Mouse (Mus musculus): ENCODE data around the gene Stard3. TPM values are rescaled to one million over a fixed set of nuclear protein-coding genes. Genes with fewer than 3 reads are reported as not detected.
A peak's percentile ranks its signal among the peaks of the same experiment; 100 is the strongest.

Gene Stard3
- total RNA-seq (2022), result 10 to 100 TPM; 35.5 to 41.0 (median 36.5) TPM

DNA sequence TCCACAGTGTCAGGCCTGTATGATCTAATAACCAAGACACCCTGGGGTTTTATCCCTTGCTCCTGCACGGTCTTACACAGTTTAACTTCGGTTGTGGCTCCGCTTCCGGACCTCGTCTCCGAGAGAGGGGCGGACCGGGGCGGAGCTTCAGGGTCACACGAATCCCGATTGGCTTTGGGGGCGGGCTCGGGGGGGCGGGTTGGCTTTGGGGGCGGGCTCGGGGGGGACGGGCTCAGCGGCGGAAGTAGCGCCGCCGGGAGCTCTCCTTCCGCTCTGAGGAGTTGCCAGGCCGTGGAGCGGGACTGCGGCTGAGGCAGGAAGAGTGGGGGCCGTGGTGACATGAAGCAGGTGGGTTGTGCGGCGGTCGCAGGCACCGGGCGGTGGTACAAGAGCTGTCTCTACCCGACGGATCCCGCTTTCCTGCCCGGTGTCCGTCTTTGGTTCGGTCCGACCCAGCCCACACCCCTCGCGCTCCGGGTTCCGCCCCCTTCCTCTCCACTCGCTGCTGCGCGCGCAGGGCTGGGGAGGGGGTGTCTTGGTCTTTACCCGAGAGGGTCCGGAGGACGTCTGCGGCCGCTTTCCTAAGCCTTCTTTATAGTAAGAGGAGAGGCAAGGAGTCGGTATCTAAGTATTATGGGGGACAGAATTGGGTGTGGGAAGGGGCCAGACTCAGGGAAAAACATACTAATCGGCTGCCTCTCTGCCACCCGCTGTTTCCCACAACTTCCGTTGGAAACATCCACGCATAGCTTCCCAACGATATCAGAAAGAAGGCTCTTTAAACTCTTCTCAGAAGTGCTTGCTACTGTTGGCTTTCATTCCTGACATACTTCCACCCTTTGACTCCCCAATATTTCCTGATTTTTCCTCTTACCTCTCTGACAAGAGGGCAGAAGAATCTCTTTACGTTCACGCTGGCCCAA lies at the start of gene Stard3:
Gene Stard3 (plus strand): TSS at position 208 of the 923 bp plus-strand sequence.
- peak; percentile 69 to 80 for DNase-seq (ENCODE audit: low spot score in 2 of 2)

DNA sequence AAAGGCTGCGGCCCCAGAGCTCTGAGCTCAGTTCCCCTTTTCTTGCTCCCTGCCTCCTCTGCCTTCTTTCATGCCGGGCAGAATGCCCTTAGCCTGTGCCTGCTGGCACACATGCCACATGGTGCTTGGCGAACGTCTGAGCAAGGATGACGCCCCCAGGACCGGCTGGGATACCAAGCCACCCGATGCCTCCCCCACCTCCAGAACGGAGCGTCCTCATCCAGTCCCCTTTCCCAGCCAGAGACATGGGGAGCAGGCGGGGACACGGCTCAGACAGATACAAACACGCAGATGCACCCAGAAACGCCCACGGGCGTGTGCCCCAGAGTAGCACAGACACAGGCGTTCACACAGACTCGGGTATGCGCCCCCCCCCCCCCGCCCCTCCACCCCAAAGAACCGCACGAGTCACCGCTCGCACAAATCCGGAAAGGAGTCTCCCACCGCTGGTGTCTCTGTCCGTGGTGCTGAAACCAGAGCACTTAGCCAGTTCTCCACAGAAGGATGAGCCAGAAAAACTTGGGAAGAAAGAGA lies 44.3 kb upstream of the Stard3 start:
- peak; percentile 84 to 89 for DNase-seq (ENCODE audit: low spot score in 2 of 2)

DNA sequence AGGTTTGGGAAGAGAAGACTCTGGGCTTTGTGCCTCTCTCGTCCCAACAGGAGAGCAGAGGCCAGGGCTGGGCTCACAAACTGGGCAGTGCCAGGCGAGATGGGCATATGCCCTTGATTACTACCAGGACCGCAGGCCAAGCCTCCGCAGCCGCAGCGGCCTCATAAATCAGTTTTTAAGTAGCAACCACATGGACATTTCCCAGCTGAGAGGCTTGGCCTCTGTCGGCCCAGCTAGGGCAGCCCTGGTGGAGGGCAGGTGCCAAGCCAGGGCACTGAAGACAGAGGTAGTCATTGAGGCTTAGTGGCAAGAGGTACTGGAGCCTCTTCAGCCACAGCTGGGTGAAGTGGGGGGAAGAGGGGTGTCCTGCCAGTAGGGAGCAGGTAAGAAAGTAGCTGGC lies 40.7 kb upstream of the Stard3 start:
- DNase-seq (ENCODE audit: low spot score in 2 of 2), result no peak

DNA sequence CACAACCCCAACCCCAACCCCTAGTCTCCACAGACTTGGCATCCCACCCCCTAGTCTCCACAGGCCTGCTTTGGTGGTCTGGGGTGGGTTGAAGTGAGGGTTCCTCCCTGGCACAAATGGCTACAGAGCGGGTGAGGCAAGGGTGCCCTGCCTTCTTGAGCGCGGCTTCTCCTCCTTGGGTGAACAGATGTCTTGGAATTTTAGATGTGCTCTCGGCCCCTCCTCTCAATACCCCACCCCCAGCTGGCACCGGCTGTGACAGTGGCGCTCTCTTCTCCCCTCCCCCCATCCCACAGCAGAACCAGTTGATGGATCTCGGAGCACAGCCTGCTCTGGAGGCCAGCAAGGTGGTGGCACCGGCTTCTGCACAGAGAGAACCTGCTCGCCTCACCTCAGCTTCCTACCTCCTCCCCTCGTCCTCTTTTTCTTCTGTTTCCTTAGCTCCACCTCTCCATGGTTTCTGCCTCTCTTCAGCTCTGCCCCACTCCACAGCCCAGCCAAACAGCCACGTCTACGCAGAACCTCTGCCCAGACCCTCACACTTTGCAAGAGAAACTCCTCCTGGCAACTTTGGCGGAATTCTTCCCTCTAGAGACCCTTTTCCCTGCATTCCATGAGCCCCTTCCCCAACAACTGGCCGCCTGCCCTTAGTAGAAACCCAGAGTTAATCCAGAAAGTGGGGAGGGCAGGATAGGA lies 39.6 kb upstream of the Stard3 start:
- DNase-seq (ENCODE audit: low spot score in 2 of 2), result no peak

DNA sequence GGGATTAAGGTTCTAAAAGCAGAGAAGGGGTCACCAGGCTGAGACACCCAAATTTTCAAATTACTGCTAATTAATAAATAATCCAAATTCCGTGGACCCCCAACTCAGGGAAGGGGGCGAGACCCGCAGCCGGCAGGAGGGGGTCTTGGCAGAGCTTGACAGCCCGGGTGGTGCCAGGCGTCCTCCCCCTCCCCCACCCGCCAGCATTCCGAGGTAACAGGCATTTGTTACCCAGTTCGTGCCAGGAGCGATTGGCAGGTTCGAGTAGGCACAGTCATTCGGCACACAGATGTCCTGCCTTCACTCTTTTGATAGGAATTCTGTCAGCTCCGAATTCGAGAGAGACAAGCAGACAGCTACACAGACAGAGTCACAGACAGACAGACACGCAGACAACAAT lies 39.0 kb upstream of the Stard3 start:
- DNase-seq (ENCODE audit: low spot score in 2 of 2), result peak in 1 of 2 experiments; percentile 63

DNA sequence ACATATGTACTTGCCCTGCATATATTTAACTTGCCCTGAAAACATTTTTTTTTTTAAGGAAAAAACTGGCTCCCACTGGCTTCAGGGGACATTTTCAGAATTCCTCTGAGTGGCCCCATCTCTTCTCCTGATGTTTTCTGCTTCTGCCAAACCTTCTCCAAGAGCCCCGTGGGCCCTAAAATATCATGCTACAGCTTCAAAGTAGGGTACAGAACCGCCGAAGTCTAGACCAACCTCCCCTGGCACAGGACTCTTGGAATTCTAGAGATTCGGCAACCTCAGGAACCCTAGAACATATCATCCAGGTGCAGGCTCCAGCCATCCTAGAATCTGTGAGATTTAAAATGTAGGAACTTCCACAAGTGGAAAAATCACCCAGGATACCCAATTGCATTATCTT lies 38.6 kb upstream of the Stard3 start:
- no peak for DNase-seq (ENCODE audit: low spot score in 2 of 2)

DNA sequence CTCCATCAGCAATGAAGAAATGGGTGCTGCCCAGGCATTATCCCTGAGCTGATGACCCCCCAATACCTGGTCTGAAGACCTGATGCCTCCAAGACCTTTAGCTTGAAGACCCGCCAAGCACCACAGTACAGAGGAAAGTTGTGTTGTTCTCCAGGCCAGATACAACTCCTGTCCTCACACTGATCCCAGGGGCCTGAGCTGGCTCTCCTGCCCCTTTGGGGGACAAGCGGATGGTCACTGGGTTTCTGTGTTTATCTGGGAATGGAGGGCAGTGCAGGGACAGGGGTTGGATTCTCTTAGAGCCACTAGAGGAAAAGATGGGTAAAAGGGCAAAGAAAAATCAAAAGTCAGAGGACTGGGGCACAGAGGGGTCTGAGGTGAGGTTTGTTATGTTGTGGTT lies 38.2 kb upstream of the Stard3 start:
- DNase-seq (ENCODE audit: low spot score in 2 of 2), result no peak

DNA sequence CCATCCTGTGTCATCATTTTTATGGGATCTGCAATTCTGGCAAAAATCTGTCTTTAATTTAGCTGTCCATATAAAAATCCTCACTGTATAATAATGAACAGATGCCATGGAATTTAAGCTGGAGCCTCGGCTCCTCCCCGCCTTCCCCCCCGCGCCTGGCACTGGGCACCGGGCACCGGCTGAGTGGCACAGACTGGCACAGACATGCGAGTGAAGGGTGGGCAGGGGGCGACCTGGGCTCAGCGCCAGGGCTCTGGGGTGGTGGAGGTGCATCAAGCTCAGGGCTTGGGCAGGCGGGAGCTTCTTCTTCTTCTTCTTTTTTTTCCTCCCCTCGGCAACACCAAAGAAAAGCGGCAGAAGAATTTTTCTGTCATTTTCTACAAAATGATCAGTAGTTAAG lies 37.8 kb upstream of the Stard3 start:
- no peak for DNase-seq (ENCODE audit: low spot score in 2 of 2)

DNA sequence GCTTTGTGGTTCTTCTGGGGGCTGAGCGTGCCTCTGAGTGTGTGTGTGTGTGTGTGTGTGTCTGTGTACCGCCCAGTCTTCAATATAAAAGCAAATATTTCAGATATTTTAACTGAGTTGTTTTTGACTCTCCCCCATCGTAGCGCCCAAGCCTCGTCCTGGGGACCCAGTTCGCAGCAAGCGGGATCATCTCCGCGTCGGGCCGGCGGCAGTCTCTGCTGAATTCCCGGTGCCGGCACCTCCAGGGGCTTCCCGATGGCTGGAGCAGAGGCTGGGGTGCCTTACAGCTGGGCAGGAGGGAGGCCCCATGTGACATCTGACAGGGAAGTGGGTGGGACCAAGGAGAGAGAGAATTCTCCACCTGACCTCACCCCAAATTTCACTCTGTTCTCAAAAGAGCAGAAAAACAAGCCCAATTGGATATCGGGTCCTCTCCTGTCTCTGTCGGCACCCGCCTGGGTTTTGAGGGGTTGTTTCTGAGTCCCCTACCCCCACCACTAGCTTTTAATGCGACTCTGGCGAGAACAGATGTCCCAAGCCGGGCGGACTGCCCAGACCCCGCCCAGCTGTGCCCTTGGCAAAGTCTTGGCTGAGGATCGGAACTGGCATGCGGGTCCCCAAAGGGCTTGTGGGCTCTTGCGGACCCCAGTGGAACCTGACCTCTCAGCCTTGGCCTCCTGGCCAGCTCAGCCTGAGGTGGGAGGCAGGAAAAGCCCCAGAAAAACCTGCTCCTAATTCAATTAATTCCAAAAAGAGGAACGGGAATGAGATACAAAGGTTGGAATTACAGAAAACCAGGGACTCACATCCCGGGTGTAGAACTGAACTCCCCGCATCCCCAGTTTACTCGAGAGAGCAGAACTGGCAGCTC lies 37.1 kb upstream of the Stard3 start:
- no peak for DNase-seq (ENCODE audit: low spot score in 2 of 2)

DNA sequence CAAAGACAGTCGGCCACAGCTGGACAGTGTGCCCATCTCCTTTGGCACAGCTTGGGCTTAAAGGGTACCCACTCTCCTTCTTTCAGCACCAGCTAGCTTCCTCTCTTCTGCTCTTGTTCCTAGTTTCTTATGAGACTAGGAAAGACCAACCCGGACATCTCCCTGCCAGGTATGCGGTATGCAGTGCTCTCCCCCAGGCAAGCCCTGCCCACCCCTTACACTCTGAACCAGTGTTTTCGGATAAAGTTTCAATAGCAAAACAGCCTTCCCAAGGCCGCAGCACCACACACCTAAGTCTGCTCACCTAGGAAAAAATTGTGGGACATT lies 36.5 kb upstream of the Stard3 start:
- no peak for DNase-seq (ENCODE audit: low spot score in 2 of 2)

DNA sequence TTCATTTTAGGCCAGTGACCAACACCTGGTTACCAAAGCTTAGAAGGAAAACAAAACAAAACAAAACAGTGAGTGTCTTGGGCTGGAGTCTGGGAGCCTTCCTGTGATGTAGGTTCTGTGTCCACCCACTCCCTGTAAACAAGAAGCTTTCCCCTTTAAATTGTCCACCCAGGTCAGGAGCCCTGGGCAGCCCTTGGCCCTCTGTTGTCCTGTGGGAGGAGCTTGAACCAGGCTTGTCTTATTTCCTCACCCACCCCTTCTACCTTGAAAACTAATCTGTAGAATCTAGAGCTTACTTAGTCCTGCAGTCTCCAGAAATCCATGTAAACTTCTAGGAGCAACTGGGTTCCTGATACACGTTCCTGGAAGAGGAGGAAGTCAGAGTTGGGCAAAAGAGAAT lies 36.0 kb upstream of the Stard3 start:
- DNase-seq (ENCODE audit: low spot score in 2 of 2), result no peak

DNA sequence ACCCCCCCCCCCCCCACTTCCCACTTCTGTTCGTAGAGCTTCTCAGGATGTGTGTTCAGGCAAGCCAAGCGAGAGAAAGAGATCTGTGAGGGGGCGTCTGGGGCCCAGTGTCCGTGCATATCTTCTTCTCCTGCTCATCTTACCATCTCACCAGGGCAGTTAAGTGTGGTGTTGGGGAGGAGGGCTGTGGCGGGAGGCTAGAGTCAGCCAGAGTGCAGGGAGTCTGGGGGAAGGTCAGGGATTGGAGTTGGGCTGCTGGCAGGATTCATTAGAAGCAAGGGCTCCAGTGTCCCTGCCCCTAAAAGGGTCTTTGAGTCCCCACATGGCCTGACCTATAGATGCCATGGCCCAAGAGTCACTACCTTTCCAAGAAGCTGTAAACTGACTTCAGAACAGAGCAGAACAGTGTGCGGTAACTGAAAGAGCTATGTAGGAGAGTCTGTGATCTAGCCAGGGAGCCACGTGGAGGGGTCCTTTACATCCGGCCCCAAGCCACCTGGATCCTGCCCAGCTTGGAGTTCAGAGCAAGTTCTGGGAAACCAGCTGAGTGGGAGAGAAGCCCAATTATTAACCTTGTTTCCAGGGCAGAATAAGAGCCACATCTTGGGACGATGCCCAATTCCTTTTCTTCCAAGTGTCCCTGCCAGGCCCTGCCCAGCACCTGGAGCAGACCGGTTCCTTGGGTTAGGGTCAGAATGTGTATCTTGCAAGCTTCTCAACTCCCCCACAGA lies 34.9 kb upstream of the Stard3 start:
- DNase-seq (ENCODE audit: low spot score in 2 of 2), result no peak

DNA sequence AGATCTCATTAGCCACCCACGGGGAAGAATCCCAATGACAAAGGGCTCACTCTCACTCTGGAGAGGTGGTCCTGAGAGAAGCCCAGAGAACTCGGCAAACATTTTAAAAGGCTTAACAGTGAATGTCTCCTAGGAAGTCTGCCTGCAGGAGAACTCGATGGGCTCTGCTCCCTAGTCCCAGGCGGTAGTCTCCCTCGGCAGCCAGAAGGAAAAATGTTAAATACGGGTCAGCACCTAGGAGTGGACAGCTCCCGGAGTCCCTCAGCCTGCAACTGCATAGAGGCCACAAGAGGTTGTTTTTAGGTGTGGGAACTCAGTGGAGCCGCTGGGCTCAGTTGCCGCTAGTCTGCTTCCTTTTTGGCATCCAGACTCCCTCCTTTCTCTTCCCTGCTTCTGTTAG lies 34.2 kb upstream of the Stard3 start:
- DNase-seq (ENCODE audit: low spot score in 2 of 2), result no peak

DNA sequence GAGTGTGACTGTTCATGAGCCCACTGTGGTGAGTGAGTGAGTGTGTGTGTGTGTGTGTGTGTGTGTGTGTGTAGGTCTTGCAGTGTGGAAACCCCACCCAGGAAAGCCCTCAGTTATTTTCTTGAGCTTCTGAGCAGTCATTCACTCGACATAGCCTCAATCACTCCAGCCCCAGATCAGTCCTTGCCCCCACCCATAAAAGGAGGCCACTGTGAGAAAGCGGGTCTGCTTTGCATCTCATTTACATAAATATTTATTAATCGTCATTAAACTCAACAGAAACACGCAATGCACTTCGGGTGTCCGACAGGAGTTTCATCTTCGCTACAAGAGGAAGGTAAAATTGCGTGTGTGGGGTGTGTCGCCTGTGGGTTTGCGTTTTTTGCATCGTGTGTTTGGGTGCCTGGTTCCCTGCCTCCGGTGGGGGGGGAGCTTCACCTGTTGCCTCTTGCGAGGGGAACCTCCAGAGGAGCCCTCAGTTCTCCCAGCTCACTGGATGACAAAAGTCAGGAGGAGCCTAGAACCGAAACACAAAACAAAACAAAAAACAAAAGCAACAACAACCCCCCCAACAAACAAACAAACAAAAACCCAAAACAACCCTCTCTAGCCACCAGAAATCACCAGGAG lies 32.9 kb upstream of the Stard3 start:
- DNase-seq (ENCODE audit: low spot score in 2 of 2), result no peak

DNA sequence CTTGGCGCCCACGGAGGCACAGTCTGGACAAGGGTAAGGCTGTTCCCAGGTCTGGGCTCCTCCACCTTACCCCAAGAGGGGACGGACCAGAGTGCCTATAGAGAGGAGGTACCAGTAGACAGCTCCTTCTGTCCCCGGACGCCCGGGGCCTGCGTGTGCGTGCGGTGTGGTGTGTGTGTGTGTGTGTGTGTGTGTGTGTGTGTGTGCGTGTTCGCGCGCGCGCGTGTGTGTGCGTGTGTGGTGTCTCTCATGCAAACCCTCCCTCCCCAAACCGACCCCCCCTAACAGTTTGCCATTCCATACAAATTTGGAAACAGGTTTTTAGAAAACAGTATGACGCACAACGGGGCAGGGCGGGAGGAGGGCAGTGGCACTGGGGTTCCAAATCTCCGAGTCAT lies 32.3 kb upstream of the Stard3 start:
- DNase-seq (ENCODE audit: low spot score in 2 of 2), result peak in 1 of 2 experiments; percentile 11

DNA sequence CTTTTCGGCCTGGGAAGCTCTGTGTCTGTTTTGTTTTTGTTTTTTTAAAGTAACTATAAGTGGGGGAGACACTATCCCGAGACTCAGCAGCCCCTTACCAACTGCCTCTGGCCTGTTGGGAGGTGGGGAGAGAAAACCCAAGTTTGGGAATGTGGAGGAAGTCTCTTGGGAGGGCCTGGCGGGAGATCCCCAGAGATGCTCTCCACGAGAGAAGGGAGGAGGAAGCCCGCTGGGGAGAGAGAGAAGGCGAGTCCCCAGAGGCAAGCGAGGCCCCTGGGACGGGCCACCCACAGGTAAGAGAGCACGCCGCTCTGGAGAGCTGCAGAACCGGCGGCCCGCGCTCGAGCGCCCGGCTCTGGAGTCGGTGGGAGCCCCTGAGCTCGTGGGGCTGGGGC lies 31.4 kb upstream of the Stard3 start:
- DNase-seq (ENCODE audit: low spot score in 2 of 2), result peak in 1 of 2 experiments; percentile 3

DNA sequence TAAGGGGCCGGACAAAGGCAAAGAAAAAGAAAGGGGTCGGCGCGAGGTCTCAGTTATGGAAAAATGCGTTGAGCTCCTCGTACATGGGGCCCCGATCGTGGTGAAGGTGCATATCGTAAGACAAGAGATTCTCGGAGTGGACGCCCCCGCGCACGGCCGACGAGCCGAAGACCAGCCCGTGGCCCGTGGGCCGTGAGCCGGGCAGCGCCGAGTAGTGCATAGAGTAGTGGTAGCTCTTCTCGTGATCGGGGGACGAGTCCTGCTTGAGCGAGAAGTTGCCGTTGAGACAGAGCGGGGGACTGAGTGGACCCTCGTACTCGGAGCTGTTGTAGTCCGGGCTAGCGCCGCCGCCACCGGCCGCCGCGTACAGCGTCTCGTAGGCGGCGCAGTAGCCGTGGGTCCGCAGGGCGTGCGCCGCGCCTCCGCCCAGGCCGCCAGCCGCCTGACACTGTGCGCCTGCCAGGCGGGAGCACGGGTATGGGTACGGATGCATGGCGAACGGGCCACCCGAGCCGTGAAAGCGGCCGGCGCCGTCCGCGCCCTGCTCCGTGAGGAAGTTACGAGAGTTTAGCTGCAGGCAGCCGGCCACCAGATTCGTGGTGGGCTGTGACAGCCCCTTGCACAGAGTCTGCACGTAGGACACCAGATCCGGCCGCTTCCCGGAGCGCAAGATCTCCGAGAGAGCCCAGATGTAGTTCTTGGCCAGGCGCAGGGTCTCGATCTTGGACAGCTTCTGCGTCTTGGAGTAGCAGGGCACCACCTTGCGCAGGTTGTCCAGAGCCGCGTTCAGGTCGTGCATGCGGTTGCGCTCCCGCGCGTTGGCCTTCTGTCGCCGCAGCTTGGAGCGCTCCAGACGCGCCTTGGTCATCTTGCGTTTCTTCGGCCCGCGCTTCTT lies 30.8 kb upstream of the Stard3 start:
- DNase-seq (ENCODE audit: low spot score in 2 of 2), result peak in 1 of 2 experiments; percentile 15

DNA sequence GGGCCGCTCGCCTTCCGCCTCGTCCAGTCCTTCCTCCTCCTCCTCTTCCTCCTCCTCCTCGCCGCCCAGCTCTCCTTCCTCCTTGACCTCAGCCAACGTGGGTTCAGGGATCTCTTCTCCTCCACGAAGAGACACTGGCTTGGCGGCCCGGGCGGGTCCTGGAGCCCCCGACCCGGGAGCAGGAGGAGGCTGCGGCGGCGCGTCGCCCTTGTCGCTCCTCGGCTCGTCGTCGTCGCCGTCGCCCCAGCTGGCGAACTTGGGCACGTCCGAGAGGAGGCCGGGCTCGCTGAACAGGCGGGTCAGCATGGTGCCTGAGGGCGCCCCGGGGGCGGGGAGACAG lies 30.2 kb upstream of the Stard3 start:
- DNase-seq (ENCODE audit: low spot score in 2 of 2), result peak in 1 of 2 experiments; percentile 26

DNA sequence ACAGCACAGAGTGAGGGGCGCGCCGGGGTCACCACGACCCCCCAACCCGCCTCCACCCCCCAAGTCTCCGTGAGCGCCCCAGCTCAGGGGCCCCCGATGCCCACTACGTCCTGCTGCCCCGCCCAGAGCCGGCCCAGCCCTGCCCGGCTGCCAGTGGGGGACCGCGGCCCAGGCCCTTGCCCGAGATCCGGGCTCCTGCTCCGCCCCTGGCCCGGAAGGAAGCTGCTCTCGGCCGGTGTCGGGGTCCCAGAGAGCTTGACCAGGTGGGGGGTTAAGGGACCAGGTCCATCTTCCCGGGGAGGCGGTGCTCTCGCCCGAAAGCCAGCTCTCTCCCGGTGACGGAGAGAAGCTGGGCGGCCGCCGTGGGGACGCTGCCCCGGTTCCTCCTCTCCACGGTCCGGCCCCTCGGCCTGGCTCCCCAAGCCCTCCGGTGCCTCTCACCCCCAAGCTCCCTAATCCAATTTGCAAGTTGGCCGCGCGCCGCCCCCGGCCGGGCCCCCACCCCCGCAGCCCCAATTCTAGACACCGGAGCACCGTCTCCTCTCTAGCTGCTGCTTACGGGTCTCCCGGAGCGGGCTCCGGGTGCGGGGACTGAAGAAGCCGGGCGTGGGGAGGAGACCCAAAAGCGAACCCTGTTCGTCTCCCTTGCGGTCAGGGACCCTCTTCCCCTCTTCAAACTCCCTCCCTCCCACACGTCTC lies 29.6 kb upstream of the Stard3 start:
- DNase-seq (ENCODE audit: low spot score in 2 of 2), result peak in 1 of 2 experiments; percentile 11

All from layer of hippocampus, adult 8-10 months (tissue).